Mouse (Mus musculus) B cell, adult 2 months (primary cell): ENCODE measurements around the gene Rtn3.
A peak's percentile ranks its signal among the peaks of the same experiment; 100 is the strongest.
"Not testable (repeated sequence)": the region's sequence is repeated elsewhere in the genome, so short reads cannot be mapped to it uniquely, and the experiment has no call there.

Experiments used
- DNase-seq, 2 experiments: peaks; one replicate each; pipeline ENCODE4 v3.0.0; 2022

Rtn3 gene

DNA sequence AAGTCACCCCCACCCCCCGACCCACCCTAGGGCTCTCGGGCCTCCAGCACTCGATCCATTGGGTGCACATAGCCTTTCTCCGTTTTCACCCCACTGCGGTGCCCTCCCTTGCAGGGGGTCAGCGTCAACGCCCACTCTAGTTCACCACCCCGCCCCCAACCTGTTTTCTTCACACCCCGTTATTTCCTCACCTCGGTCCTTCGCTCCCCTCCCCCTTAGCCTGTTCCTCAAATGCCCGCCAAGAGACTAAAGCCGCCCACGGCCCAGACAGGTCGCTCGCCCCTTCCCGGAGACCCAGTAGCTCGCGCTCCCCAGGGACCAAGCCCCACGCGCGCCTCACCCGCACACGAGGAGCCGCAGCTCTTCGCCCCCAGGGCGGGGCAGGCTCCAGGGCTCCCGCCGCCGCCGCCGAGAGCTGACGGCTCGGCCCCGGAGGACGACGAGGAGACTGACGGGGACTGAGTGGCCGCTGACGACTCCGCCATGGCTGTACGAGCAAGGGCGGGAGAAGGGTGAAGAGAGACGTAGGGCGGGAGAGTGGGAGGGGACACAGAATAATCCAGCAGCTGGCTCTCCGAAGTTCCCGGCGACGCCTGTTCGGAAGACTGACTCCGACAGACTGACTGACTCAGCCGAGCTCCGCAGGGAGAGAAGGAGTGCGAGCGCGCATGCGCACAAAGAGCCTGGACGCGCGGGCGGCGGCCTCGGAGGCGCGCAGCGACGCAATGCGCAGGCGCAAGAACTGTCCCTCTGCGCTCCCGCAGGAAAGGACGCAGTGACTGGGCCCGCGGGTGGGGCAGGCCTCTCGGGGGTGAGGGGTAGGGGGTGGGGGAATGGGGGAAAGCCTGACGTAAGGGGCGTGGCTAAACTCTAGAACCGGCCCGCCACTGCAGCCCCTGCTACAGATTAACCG, at the start of gene Rtn3:
TSS of gene Rtn3 (minus strand) at position 683 of the 913 bp plus-strand sequence.
- DNase-seq: peak; percentile 91 to 94

DNA sequence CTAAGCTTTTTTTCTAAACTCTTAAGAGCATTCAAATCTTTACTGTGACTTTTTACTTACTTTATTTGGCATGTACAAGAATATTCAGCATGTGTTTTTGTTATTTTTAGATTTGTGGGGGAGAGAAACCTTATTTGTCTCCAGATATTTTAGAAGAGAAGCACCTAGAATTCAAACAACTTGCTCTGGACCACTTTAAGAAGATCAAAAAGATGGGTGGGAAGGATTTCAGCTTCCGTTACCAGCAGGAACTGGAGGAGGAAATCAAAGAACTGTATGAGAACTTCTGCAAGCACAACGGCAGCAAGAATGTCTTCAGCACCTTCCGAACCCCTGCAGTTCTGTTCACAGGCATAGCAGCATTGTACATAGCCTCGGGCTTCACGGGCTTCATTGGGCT, 48.8 kb upstream of the Rtn3 start:
- no peak for DNase-seq

DNA sequence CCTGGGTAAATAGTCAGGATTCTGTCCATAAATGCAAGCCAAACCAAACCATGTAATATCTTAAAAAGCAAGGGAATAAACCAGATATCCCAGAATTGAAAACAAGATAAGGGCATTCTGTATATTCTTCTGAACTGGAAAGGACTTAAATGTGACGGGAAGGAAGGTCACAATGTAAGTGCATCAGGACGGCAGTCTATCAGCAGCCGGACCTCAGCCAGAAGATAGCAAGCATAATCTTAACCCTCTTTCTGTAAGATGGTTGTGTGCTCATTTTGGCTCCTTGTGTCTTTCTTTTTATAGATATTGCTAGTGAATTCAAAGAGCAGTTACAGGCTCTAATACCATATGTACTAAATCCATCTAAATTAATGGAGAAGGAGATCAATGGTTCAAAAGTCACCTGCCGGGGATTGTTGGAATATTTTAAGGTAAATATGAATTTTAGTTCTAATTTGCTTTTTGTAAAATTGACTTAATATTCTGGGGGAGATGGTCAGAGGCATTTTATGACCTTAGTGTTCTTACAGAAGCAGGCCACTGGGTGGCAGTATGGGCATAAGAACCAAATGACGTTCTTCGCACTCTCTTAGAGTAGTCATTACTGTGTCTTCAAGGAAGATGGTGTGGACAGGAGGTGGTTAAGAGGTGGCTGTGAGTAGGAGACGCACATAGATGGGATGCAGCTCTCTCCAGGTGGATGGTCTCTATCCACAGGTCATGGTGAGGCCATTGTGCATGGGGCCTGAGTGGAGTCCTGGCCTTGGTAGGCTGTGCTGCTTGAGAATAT, 45.8 kb upstream of the Rtn3 start:
- peak; percentile 79 to 81 for DNase-seq

DNA sequence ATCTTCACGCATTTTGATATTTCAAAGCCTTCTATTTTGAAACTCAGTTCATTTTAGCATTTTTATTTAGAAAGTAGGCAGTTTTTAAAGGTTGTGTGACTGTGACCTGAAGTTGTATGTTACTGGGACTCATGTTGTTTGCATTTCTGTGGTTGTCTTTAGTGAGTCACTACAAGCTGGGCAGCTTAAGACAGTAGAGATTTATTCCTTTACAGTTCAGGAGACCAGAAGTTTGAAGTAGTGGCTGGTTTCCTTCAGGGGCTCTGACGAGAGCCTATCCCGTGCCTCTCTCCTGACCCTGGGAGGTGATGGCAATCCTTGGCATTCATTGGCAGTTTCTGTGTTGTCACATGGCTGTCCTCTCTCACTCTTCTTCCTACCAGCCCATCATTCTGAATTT, 41.8 kb upstream of the Rtn3 start:
- no peak for DNase-seq

DNA sequence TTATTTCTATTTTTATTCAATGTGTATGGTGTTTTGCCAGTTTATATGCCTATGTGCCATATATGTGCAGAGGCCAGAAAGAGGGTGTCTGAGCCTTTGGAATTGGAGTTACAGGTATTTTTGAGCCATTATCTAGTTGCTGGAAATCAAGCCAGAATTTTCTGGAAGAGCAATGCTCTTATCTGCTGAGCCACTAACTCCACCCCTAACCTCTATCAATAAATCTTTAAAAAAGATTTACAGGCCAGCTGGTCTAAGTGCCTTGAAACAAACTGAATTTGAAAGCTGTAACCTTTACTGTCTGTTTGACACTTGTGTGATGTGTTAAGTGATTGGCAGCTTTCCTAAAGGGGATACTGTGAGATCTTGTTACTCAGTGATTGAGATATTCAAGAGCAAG, 40.7 kb upstream of the Rtn3 start:
- no peak for DNase-seq

DNA sequence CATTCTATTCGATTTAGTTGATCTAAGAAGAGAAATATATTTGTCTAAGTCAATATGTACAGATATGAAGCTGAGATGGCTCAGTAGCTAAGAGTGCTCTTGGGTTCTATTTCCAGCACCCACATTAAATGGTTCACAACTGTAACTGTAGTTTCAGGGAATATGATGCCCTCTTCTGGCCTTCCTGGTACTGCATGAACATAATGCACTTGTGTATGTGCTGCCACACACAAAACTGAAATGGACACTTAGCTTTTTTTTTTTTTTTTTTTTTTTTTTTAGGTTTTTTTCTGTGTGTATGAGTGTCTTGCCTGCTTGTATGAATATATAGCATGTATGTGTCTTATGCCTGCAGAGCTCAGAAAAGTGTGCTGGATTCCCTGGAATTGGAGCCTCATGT, 40.2 kb upstream of the Rtn3 start:
- peak; percentile 67 to 75 for DNase-seq

DNA sequence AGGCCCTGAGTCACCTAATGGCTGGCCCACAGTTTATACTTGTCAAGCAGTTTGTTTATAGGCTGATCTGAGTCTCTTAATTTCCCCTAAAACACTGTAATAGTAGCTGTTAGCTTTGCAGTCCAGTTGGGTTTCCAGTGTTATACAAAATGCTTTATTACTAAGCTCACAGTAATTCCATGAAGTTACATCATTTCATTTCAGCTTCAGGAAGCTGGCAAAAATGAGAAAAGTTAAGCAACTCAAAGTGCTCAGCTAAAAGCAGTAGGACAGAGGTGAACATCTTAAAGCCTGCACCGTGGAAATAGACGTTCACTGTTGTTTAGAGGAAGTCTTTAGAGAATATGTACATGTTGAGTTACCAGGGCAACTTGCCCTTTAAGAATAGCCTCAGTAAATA, 39.8 kb upstream of the Rtn3 start:
- no peak for DNase-seq

DNA sequence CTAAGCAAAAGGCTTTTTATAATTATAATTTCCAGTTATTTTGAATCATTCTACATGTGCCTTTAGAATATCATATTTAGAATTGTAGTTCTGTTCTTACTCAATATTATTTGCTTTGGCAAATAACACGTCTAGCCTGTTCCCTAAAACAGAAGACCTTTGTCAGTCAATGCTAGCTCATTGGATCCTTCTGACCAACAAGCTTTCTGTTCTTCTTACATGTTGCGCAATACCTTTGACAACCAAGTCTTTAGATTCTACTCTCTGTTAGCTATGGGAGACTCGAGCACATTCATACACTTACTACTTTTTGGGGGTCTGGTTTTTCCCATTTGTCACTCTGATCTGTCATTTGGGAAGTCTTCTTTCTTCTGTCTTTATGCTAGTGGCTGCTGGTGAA, 38.5 kb upstream of the Rtn3 start:
- no peak for DNase-seq

DNA sequence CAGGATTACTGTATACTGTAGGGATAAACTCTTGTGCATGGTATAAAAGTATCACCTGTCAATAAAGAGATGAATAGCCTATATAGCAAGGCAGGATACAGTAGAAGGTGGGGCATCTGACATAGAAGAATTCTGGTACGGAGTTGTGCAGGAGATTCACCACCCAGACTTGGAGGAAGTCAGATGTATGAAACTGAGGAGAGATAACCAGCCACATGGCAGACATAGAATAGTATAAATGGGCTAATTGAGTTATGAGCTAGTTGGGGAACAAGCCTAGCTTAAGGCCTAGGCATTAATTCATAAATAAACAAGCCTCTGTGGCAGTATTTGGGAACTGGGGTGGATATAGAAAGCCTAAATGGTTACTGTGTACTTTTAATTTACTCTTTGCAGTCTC, 33.4 kb upstream of the Rtn3 start:
- DNase-seq: no peak

DNA sequence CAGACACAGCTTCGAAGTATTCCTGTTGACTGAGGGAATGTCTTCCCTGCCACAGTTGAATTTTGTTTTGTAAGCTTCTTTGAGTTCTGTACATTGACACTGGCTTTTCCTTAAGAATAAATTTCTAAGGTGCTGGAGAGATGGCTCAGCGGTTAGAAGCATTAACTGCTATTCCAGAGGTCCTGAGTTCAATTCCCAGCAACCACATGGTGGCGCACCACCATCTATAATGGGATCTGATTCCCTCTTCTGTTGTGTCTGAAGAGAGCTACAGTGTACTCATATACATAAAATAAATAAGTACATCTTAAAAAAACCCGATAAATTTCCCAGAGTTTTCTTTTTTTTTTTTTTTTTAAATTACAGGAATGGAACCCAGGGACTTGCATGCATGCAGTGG, 24.9 kb upstream of the Rtn3 start:
- DNase-seq: peak; percentile 30 to 36

DNA sequence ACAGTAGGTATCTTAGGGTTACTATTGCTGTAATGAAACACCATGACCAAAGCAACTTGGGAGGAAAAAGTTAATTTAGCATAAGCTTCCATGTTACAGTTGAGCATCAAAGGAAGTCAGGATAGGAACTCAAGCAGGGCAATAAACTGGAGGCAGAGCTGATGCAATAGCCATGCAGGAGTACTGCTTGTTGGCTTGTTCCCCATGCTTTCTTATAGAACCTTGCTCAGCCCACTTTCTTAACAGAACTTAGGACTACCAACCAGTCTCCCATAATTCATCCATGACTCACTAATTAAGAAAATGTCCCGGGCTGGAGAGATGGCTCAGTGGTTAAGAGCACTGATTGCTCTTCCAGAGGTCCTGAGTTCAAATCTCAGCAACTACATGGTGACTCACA, 23.2 kb upstream of the Rtn3 start:
- no peak for DNase-seq

DNA sequence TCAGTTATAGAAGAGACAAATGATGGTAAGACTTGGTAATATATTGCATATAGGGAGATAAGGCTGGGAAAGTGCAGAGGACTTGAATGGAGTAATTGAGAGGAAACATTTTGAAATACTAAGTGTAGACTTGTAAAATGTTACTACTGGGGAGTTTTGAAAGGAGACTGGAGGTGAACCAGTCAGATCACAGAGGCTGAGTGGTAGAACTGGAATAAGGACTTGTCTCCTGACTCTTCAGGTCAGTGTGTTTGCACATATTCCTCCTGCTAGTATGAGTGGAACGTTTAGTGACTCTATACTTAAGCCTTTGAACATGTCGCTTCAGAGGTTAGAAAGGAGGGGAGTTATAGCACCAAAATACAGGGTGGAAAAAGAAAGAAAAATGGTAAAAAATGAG, 19.4 kb upstream of the Rtn3 start:
- no peak for DNase-seq

DNA sequence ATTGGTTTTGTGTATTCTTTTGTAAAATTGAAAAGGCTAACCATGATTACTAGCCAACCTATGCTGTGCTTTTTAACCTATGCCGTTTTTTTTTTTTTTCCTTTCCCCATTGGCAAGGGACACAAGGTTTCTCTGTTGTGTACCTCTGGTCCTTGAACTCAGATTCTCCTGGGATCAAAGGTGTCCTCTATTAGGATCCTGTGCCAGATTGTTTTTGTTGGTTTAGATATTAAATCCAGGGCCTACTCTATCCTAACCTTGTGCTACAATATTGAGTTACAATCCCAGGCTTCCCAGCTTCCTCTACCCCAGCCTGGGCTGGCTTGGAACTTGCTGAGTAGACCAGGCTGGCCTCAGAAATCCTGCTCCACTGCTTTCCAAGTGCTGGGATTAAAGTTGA, 17.6 kb upstream of the Rtn3 start:
- no peak for DNase-seq

DNA sequence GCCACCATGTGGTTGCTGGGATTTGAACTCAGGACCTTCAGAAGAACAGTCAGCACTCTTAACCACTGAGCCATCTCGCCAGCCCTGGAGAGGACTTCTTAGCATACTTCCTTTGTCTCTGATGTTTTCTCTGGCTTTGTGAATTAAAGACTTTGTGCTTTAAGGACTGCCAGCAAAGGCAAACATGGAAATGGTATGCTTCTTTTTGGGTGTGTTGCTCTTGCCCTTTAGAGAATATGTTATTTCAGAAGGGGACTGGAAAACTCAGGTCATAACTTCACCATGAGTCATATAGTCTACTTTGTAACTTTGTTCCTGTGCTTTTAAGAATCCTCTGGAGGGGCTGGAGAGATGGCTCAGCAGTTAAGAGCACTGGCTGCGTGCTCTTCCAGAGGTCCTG, 15.7 kb upstream of the Rtn3 start:
- DNase-seq: no peak

DNA sequence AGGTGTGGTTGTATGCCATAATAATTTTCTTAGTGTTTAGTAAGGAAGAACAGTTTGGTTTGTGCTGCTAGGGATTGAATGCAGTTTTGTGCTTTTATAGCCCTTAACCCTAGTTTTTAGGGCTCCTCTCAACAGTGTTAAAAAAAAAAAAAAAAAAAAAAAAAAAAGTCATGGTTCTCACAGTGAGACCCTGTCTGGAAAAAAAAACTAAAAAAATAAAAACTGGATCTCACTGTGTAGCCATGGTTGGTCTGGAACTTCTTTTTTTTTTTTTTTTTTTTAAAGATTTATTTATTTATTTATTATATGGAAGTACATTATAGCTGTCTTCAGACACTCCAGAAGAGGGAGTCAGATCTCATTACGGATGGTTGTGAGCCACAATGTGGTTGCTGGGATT, 13.0 kb upstream of the Rtn3 start:
- DNase-seq: not testable (repeated sequence)

DNA sequence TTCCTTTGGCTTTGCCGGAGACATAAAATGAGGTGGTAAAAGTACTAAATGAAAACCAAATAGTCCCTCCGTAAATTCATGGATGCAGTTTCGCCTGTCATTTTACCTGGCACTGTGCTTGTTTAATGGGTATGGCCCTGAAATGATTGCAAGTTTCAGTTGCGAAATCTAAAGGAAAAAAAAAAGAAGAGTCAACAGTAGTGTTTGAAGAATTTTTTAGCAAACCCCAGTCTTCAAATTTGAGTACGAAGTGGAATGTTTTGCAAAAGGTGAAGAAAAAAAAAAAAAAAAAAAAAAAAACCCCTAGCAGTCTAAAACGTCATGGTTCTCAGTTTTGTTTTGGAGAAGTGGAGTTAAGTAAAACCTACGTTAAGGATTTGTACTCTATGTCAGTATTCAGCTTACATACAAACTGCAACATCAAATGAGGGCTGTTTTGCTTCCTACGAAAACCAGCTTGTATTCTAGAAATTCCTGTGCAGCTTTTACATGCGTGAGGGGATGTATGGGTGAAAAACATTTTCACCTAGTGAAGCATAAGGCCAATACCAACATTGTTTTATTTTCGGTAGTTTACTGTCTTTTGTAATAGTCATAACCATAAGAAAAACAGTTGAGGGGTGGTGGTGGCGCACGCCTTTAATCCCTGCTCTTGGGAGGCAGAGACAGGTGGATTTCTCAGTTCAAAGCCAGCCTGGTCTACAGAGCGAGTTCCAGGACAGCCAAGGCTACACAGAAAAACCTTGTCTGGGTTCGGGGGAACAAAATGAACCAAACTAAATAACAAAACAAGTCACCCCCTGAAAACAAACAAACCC, 12.3 kb upstream of the Rtn3 start:
- peak; percentile 14 to 23 for DNase-seq

DNA sequence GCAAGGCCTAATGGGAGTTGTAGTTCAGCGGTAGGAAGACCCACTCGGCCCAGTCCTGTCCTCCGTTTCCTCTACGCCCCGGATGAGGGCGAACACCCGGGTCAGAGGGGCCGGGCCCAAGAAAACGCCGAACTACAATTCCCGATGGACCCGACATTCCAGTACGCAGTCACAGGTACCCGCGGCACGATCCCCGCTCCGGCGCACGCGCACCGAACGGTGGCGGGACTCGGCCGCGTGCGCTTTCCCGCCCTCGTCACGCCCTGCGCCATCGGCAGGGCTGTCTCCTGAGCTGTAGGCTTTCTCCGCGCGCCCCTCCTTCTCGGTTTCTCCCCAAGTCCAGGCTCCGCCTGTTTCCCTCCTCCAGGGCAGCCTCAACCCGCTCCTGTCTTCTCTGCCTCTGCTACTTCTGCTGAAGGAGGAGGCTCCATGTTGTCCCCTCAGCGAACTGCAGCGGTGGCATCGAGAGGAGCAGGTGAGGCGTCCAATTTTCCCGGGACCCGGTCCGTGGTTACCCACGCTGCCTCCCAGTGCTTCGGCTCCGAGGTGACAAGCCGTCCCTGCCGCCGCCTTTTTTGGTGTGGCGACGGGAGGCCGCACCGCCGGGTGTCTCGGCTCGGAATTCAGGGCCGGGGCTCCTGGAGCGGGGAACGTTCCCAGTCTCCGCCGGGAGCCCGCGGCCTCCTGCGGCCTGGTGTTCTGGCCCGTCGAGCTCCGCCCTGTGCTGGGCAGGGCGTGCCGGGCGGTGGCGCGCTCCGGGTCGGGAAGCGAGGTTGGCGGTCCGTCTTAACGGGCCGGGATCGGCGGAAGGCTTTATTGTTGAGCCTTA, 11.3 kb upstream of the Rtn3 start:
- DNase-seq: peak; percentile 83 to 87

DNA sequence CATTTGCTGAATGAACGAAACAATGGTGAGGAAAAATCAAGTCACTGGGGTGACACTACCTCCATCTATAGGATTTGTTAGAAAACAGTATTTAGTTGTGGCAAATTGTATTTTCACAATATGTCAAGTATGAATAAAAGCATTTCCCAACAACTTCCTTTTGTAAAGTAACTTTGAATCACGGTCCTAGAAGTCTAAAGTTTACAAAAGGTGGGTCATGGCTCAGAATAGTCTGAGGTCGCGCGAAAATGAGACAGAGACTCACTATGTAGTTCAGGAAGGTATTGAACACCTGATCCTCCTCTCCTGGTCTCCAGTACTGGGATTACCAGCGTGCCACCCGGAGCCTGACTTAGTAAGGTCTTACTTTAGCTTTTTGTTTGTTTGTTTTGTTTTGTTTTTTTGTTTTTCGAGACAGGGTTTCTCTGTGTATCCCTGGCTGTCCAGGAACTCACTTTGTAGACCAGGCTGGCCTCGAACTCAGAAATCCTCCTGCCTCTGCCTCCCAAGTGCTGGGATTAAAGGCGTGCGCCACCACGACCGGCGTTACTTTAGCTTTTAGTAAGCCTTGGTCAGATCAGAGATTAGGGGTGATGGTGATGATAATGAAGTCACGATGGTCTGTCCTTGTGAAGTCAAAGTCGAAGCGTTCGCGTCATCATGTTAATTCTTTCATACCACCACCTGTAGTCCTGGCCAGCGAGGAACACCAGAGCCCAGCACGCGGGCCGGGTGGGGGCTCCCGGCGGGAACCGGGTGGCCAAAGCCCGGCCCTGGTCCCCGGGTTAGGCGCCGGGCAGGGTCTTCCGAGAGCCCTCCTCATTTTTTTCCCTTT, 10.5 kb upstream of the Rtn3 start, which contains the start of gene Atl3:
TSS of gene Atl3 (plus strand) at position 689 of the 835 bp plus-strand sequence.
- DNase-seq: no peak

DNA sequence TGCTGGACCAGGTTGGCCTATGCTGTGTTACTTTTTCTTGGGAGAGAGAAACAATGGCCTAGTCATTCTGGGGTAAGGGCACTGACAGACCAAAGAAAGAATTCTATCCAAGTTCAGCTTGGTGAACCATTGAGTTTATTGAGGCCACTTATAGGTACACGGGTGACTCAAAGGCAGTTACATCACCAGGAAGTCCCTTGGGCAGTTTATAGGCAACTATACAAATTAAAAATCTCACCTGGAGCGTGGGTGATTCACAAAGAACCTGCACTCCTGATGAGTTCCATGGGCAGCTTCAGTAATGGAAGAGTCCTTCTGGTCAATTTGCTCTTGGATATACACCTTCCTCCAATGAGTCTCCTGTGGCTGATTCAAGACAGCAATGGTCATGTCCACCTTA, 9.6 kb upstream of the Rtn3 start:
- no peak for DNase-seq

DNA sequence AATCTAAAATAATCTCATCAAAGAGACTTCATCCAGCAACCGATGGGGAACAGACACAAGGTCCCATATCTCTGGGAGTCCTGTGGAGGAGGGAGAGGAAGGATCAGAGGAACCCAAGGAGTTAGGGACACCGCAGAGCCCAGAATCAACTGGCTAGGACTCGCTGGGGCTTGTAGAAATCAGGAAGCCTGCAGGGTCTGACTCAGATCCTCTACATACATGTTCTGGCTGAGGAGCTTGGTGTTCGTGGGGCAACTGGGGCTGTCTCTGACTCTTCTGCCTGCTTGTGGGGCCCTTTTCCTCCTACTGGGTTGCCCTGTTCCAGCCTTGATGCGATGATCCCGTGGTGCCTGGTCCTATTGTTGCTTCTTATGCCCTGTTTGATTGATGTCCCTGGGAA, 8.9 kb upstream of the Rtn3 start:
- DNase-seq: no peak

DNA sequence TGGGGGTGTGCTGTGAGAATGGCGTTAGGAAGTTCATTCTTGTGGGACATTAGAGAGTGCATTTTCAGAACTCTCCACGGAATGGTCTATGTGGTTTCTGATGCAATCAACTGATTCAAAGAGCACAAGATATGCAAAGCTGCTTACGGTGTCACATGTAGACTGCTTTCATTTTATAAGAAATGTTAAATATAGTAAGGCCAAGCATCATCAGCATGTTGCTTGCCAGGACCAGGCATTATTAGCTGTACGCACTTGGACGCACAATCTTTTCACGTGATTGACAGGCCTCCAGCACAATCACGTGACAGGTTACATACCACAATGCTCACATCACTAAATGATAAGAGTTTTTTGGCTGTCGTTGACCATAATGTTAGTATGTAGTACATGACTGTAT, 4.6 kb upstream of the Rtn3 start:
- DNase-seq: peak; percentile 65 to 71
